Mouse (Mus musculus): ENCODE measurements at regions not wholly inside any gene's neighbourhood (a gene's known extent, or its start where the extent isn't known, plus 50 kb on each side); places are given as distances from the start of the nearest gene placed in this dataset.

- WGBS = 66% methylated on average over 4 of the region's 4 CpGs
Observed at GRCm38 (mm10) chr2:170263594-170263993, 115.7 kb upstream of the Zfp217 start.

GRCm38 (mm10) chr2:170261191-170261590 lies 113.3 kb upstream of the Zfp217 start:
- WGBS = 91% methylated on average over 2 of the region's 2 CpGs
- no peak for ATAC-seq (ENCODE audit: low FRiP score)
- no peaks in the 10 kb centered on the region for H3K9me3 ChIP-seq (ENCODE audit: low read length)
- no peaks in the 10 kb centered on the region for H3K4me1 ChIP-seq (ENCODE audit: insufficient read depth, low read length)
- H3K27me3 ChIP-seq (ENCODE audit: insufficient read depth, low read length) = no peaks in the 10 kb centered on the region
- H3K36me3 ChIP-seq (ENCODE audit: insufficient read depth, low read length) = no peaks in the 10 kb centered on the region
- TF ChIP-seq CTCF (IDR thresholded peaks at IDR 0.05) = no peak
- no peak overlapping the region for H3K4me3 ChIP-seq (ENCODE audit: low read depth, low read length)
- H3K4me2 ChIP-seq (ENCODE audit: low read depth, low read length, poor library complexity, severe bottlenecking) = no peak overlapping the region
- no peak overlapping the region for H3K9ac ChIP-seq (replicated peaks; ENCODE audit: low read length, poor library complexity, severe bottlenecking)
- no peak for DNase-seq (ENCODE audit: low spot score)
- H3K27ac ChIP-seq (ENCODE audit: low read depth, low read length) = no peak overlapping the region

More at GRCm38 (mm10) chr2:170263594-170263993, 115.7 kb upstream of the Zfp217 start:
- H3K4me1 ChIP-seq (ENCODE audit: insufficient read depth, low read length) = no peaks in the 10 kb centered on the region; the same call in 1 of the 2 replicates
- no peak for TF ChIP-seq CTCF (IDR thresholded peaks at IDR 0.05)
- no peak overlapping the region for H3K4me2 ChIP-seq (ENCODE audit: low read depth, low read length, poor library complexity, severe bottlenecking)
- H3K27ac ChIP-seq (ENCODE audit: low read depth, low read length) = no peak overlapping the region
- no peak overlapping the region for H3K9ac ChIP-seq (replicated peaks; ENCODE audit: low read length, poor library complexity, severe bottlenecking)
- no peaks in the 10 kb centered on the region for H3K9me3 ChIP-seq (ENCODE audit: low read length)
- DNase-seq (ENCODE audit: low spot score) (no peak), ATAC-seq (ENCODE audit: low FRiP score) (no peak)
- no peaks in the 10 kb centered on the region for H3K36me3 ChIP-seq (ENCODE audit: insufficient read depth, low read length)
- H3K27me3 ChIP-seq (ENCODE audit: insufficient read depth, low read length) = no peaks in the 10 kb centered on the region
- H3K4me3 ChIP-seq (ENCODE audit: low read depth, low read length) = no peak overlapping the region

DNA sequence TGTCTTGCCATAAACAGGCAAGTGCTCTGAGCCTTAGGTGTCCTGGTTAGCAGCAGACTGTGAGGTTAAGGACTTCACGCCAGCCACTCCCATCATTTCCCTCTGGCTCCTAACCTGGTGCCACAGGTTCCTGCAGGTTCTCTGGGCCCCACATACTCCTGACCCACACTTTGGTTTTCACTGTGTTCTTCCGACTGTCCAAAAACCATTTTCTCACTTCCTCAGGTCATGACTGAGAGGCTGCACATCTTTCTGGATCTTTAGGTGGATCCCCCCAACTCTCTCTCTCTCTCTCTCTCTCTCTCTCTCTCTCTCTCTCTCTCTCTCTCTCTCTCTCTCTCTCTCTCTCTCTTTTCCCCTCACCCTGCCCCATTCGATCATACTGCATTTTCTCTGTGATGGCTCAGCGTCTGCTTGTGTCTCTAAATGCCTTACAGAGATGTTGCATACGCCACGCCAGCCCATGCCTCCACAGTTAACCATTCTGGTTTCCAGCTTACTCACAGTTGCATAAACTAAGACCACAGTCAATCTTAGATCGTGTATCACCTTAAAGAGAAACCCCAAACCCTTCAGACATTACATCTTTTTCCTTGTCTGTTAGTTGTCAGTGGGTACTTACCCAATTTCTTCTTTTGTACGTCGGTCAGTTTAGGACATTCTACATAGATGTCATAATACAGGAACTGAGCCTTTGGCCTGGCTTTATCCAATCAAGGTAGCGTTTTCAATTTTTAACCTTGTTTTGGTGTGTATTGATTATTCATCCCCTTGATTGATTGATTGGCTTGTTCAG lies 112.0 kb upstream of the Zfp217 start:
- 96% methylated on average over 10 of the region's 10 CpGs for WGBS
- TF ChIP-seq CTCF (IDR thresholded peaks at IDR 0.05) = no peak
- Histone ChIP-seq H3K36me3 (ENCODE audit: insufficient read depth, low read length) (no peaks in the 10 kb centered on the region), H3K4me3 (ENCODE audit: low read depth, low read length) (no peak overlapping the region), H3K27ac (ENCODE audit: low read depth, low read length) (no peak overlapping the region), H3K9me3 (ENCODE audit: low read length) (no peaks in the 10 kb centered on the region), H3K9ac (replicated peaks; ENCODE audit: low read length, poor library complexity, severe bottlenecking) (no peak overlapping the region), H3K27me3 (ENCODE audit: insufficient read depth, low read length) (no peaks in the 10 kb centered on the region), H3K4me2 (ENCODE audit: low read depth, low read length, poor library complexity, severe bottlenecking) (no peak overlapping the region), H3K4me1 (ENCODE audit: insufficient read depth, low read length) (no peaks in the 10 kb centered on the region)
- DNase-seq (ENCODE audit: low spot score) (no peak), ATAC-seq (ENCODE audit: low FRiP score) (no peak)

DNA sequence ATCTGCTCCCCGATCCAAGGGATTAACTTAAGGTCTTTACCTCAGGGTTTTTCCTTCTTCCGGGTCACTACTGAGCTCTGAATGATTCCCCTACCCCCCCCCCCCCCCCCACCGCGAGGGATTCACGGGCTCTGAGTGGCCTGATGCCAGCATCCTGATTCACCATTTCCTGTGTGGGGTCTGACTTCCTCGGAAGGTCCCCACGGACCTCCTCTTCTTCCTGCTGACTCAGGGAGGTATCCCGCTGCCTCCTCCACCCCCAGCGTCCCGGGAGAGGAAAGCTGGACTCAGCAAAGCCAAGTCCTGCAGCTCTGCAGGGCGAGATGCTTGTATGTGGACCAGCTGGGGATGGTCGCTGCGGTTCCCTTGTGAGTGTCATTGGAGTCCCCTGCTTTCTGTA lies 110.5 kb upstream of the Zfp217 start:
- WGBS = 72% methylated on average over 13 of the region's 13 CpGs
- Histone ChIP-seq H3K9me3 (ENCODE audit: low read length) (no peaks in the 10 kb centered on the region), H3K9ac (replicated peaks; ENCODE audit: low read length, poor library complexity, severe bottlenecking) (no peak overlapping the region), H3K36me3 (ENCODE audit: insufficient read depth, low read length) (no peaks in the 10 kb centered on the region), H3K27me3 (ENCODE audit: insufficient read depth, low read length) (no peaks in the 10 kb centered on the region), H3K4me3 (ENCODE audit: low read depth, low read length) (no peak overlapping the region), H3K4me2 (ENCODE audit: low read depth, low read length, poor library complexity, severe bottlenecking) (no peak overlapping the region), H3K4me1 (ENCODE audit: insufficient read depth, low read length) (no peaks in the 10 kb centered on the region), H3K27ac (ENCODE audit: low read depth, low read length) (no peak overlapping the region)
- DNase-seq (ENCODE audit: low spot score) = no peak
- ATAC-seq (ENCODE audit: low FRiP score) = no peak
- no peak for TF ChIP-seq CTCF (IDR thresholded peaks at IDR 0.05)

DNA sequence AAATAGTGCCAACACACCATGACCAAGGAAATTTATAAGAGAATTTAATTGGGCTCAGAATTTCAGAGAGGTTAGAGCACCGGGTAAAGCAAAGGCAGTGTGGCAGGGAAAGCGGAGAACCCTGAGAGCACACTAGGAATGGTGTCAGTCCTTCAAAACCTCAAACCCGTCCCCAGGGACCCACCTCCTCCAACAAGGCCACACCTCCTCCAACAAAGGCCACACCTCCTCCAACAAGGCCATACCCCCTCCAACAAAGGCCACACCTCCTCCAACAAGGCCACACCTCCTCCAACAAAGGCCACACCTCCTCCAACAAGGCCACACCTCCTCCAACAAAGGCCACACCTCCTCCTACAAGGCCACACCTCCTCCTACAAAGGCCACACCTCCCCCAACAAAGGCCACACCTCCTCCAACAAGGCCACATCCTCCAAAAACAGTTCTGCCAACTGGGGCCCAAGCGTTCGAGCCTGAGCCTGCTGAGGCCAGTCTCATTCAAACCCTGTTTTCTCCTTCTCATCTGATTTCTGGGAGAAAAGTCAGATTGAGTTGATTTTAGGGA lies 109.8 kb upstream of the Zfp217 start:
- H3K27me3 ChIP-seq (ENCODE audit: insufficient read depth, low read length) = no peaks in the 10 kb centered on the region
- WGBS = 94% methylated on average over 5 of the region's 5 CpGs
- DNase-seq (ENCODE audit: low spot score) (no peak), ATAC-seq (ENCODE audit: low FRiP score) (no peak)
- TF ChIP-seq CTCF (IDR thresholded peaks at IDR 0.05) = no peak
- H3K27ac ChIP-seq (ENCODE audit: low read depth, low read length) = no peak overlapping the region
- H3K9ac ChIP-seq (replicated peaks; ENCODE audit: low read length, poor library complexity, severe bottlenecking) = no peak overlapping the region
- H3K36me3 ChIP-seq (ENCODE audit: insufficient read depth, low read length) = no peaks in the 10 kb centered on the region
- H3K4me1 ChIP-seq (ENCODE audit: insufficient read depth, low read length) = no peaks in the 10 kb centered on the region
- no peak overlapping the region for H3K4me2 ChIP-seq (ENCODE audit: low read depth, low read length, poor library complexity, severe bottlenecking)
- H3K9me3 ChIP-seq (ENCODE audit: low read length) = no peaks in the 10 kb centered on the region
- H3K4me3 ChIP-seq (ENCODE audit: low read depth, low read length) = no peak overlapping the region

GRCm38 (mm10) chr2:170255997-170256396 lies 108.1 kb upstream of the Zfp217 start:
- no peak for ATAC-seq (ENCODE audit: low FRiP score)
- 94% methylated on average over 5 of the region's 5 CpGs for WGBS
- Histone ChIP-seq H3K9me3 (ENCODE audit: low read length) (no peaks in the 10 kb centered on the region), H3K4me1 (ENCODE audit: insufficient read depth, low read length) (no peaks in the 10 kb centered on the region), H3K36me3 (ENCODE audit: insufficient read depth, low read length) (no peaks in the 10 kb centered on the region), H3K4me3 (ENCODE audit: low read depth, low read length) (no peak overlapping the region), H3K4me2 (ENCODE audit: low read depth, low read length, poor library complexity, severe bottlenecking) (no peak overlapping the region), H3K9ac (replicated peaks; ENCODE audit: low read length, poor library complexity, severe bottlenecking) (no peak overlapping the region), H3K27ac (ENCODE audit: low read depth, low read length) (no peak overlapping the region), H3K27me3 (ENCODE audit: insufficient read depth, low read length) (no peaks in the 10 kb centered on the region)
- no peak for TF ChIP-seq CTCF (IDR thresholded peaks at IDR 0.05)
- DNase-seq (ENCODE audit: low spot score) = no peak

Measured in midbrain, postnatal 0 days (tissue).